Mouse (Mus musculus) cerebellum, postnatal 4 days (tissue): ENCODE measurements around the gene Creb1.
"Not testable (repeated sequence)": the region's sequence is repeated elsewhere in the genome, so short reads cannot be mapped to it uniquely, and the experiment has no call there.

Experiments used
- DNase-seq, 2 experiments: peaks; one replicate each; pipeline ENCODE4 v3.0.0; 2022; ENCODE audit warnings: low spot score in 2 of 2, mixed read lengths in 1 of 2

Creb1 gene

GRCm38 (mm10) chr1:64616881-64617714 lies 84.7 kb downstream of the Creb1 start, which contains the start of gene Mettl21a:
TSS of gene Mettl21a (minus strand) at chr1:64617242.
- peak; percentile 75 to 87 for DNase-seq

GRCm38 (mm10) chr1:64617715-64617984 lies 85.2 kb downstream of the Creb1 start:
- peak; percentile 85 to 94 for DNase-seq

GRCm38 (mm10) chr1:64618226-64618625 lies 85.8 kb downstream of the Creb1 start:
- DNase-seq, result no peak

GRCm38 (mm10) chr1:64621116-64621515 lies 88.7 kb downstream of the Creb1 start:
- DNase-seq, result no peak

- DNase-seq, result no peak
These were observed 91.4 kb downstream of the Creb1 start for GRCm38 (mm10) chr1:64623558-64624435.

- DNase-seq, result no peak
These were observed 92.8 kb downstream of the Creb1 start for GRCm38 (mm10) chr1:64625214-64625613.

- no peak for DNase-seq
These were observed 99.1 kb downstream of the Creb1 start for GRCm38 (mm10) chr1:64631526-64631925.

GRCm38 (mm10) chr1:64633237-64633636 lies 100.8 kb downstream of the Creb1 start:
- no peak for DNase-seq

- no peak for DNase-seq
These were observed 103.2 kb downstream of the Creb1 start for GRCm38 (mm10) chr1:64635624-64636023.

GRCm38 (mm10) chr1:64639279-64639678 lies 106.8 kb downstream of the Creb1 start:
- DNase-seq, result no peak

- no peak for DNase-seq
These were observed 108.6 kb downstream of the Creb1 start for GRCm38 (mm10) chr1:64641069-64641468.

- not testable (repeated sequence) for DNase-seq
These were observed 110.1 kb downstream of the Creb1 start for GRCm38 (mm10) chr1:64642541-64642940.

GRCm38 (mm10) chr1:64644513-64644912 lies 112.1 kb downstream of the Creb1 start:
- no peak for DNase-seq

- DNase-seq, result no peak
These were observed 117.1 kb downstream of the Creb1 start for GRCm38 (mm10) chr1:64649362-64650124.

GRCm38 (mm10) chr1:64653701-64654100 lies 121.3 kb downstream of the Creb1 start:
- no peak for DNase-seq
